Mouse (Mus musculus): ENCODE results near the gene Nemp1. TPM values are rescaled to one million over a fixed set of nuclear protein-coding genes. Genes with fewer than 3 reads are reported as not detected.

Gene Nemp1
- polyA plus RNA-seq, 1 experiment from 2014 or later: 7.8 TPM

GRCm38 (mm10) chr10:127704293-127704692 is 37.6 kb downstream of the Nemp1 start:
- Histone ChIP-seq H3K27me3 (no peaks in the 10 kb centered on the region), H3K9ac (no peak overlapping the region), H3K4me3 (no peak overlapping the region), H3K4me2 (no peak overlapping the region), H3K9me3 (replicated peaks) (no peaks in the 10 kb centered on the region), H3K36me3 (no peaks in the 10 kb centered on the region), H3K27ac (no peak overlapping the region), H3K4me1 (replicated peaks) (peaks cover 12% of the 10 kb centered on the region)
- ATAC-seq (replicated peaks; ENCODE audit: insufficient number of reproducible peaks, insufficient read depth, low FRiP score, low read depth): no peak
- 61% methylated on average over 2 of the region's 2 CpGs for WGBS

- Histone ChIP-seq H3K27ac (no peak within 1 kb of the TSS), H3K36me3 (no peaks in the 10 kb centered on the region), H3K9ac (no peak within 1 kb of the TSS), H3K27me3 (no peaks in the 10 kb centered on the region), H3K9me3 (replicated peaks) (no peaks in the 10 kb centered on the region), H3K4me3 (no peak within 1 kb of the TSS), H3K4me2 (no peak within 1 kb of the TSS), H3K4me1 (replicated peaks) (peaks cover 12% of the 10 kb centered on the region)
- WGBS: 53% methylated on average over 2 of the region's 2 CpGs
- no peak for ATAC-seq (replicated peaks; ENCODE audit: insufficient number of reproducible peaks, insufficient read depth, low FRiP score, low read depth)
These were observed 38.1 kb downstream of the Nemp1 start, which contains the start of gene Myo1a for GRCm38 (mm10) chr10:127704766-127705220. Gene Myo1a, plus strand, starts transcription at chr10:127705170.

- H3K27ac ChIP-seq: no peak overlapping the region
These were observed 39.1 kb downstream of the Nemp1 start for GRCm38 (mm10) chr10:127705783-127706182.

DNA sequence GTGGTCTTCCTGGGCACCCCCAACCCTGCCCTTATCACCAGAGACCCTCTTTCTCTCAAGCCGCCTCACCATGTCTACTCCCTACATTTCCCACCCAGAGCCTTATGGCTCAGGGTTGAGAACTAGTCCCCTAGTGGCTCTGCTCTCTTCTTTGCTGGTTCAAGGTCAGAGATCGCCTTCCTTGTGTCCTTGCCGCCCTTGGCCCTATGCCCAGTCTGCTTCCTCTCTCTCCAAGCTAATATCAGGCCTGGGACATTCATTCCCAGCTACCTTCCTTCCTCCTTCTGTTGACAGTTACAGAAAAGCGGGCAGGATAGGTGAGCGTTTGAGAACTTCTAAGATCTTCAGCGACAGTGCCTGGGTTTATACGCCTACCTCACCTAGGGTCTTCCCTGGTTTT is 41.0 kb downstream of the Nemp1 start:
- Histone ChIP-seq H3K4me2 (no peak overlapping the region), H3K9ac (no peak overlapping the region), H3K27ac (no peak overlapping the region), H3K27me3 (no peaks in the 10 kb centered on the region), H3K9me3 (replicated peaks) (no peaks in the 10 kb centered on the region), H3K4me1 (replicated peaks) (peaks cover 12% of the 10 kb centered on the region), H3K36me3 (no peaks in the 10 kb centered on the region), H3K4me3 (no peak overlapping the region)
- whole genome bisulfite sequencing: 40% methylated on average over 7 of the region's 7 CpGs
- ATAC-seq (replicated peaks; ENCODE audit: insufficient number of reproducible peaks, insufficient read depth, low FRiP score, low read depth): no peak; the same call in 1 of the 2 replicates

More at GRCm38 (mm10) chr10:127705783-127706182, 39.1 kb downstream of the Nemp1 start:
- Histone ChIP-seq H3K4me2 (no peak overlapping the region), H3K36me3 (no peaks in the 10 kb centered on the region), H3K9me3 (replicated peaks) (no peaks in the 10 kb centered on the region), H3K27me3 (no peaks in the 10 kb centered on the region), H3K9ac (no peak overlapping the region), H3K4me3 (no peak overlapping the region), H3K4me1 (replicated peaks) (peaks cover 12% of the 10 kb centered on the region)
- WGBS: 80% methylated on average over 4 of the region's 4 CpGs
- ATAC-seq (replicated peaks; ENCODE audit: insufficient number of reproducible peaks, insufficient read depth, low FRiP score, low read depth): no peak

GRCm38 (mm10) chr10:127708850-127709370 is 42.2 kb downstream of the Nemp1 start:
- ATAC-seq (replicated peaks; ENCODE audit: insufficient number of reproducible peaks, insufficient read depth, low FRiP score, low read depth): no peak
- Histone ChIP-seq H3K4me1 (replicated peaks) (peaks cover 12% of the 10 kb centered on the region), H3K4me2 (no peak overlapping the region), H3K9me3 (replicated peaks) (no peaks in the 10 kb centered on the region), H3K27ac (no peak overlapping the region), H3K36me3 (no peaks in the 10 kb centered on the region), H3K9ac (no peak overlapping the region), H3K4me3 (no peak overlapping the region), H3K27me3 (no peaks in the 10 kb centered on the region; the same call in 1 of the 2 replicates)
- WGBS: 80% methylated on average over 3 of the region's 3 CpGs

GRCm38 (mm10) chr10:127710331-127710730 is 43.6 kb downstream of the Nemp1 start:
- H3K27me3 ChIP-seq: no peaks in the 10 kb centered on the region; the same call in 1 of the 2 replicates
- no peak overlapping the region for H3K9ac ChIP-seq
- no peak overlapping the region for H3K4me2 ChIP-seq
- H3K36me3 ChIP-seq: no peaks in the 10 kb centered on the region
- no peaks in the 10 kb centered on the region for H3K9me3 ChIP-seq (replicated peaks)
- no peak overlapping the region for H3K27ac ChIP-seq
- no peak for ATAC-seq (replicated peaks; ENCODE audit: insufficient number of reproducible peaks, insufficient read depth, low FRiP score, low read depth)
- WGBS: 63% methylated on average over 13 of the region's 13 CpGs
- no peak overlapping the region for H3K4me3 ChIP-seq
- peaks cover 12% of the 10 kb centered on the region for H3K4me1 ChIP-seq (replicated peaks)

- H3K27ac ChIP-seq: no peak overlapping the region
- H3K9ac ChIP-seq: no peak overlapping the region
- H3K36me3 ChIP-seq: no peaks in the 10 kb centered on the region
- no peaks in the 10 kb centered on the region; the same call in 1 of the 2 replicates for H3K27me3 ChIP-seq
- ATAC-seq (replicated peaks; ENCODE audit: insufficient number of reproducible peaks, insufficient read depth, low FRiP score, low read depth): no peak
- WGBS: 66% methylated on average over 6 of the region's 6 CpGs
- no peaks in the 10 kb centered on the region for H3K9me3 ChIP-seq (replicated peaks)
- H3K4me1 ChIP-seq (replicated peaks): peaks cover 6% of the 10 kb centered on the region
- no peak overlapping the region for H3K4me3 ChIP-seq
- no peak overlapping the region for H3K4me2 ChIP-seq
These were observed 46.0 kb downstream of the Nemp1 start for GRCm38 (mm10) chr10:127712736-127713135.

GRCm38 (mm10) chr10:127721671-127722418 is 55.1 kb downstream of the Nemp1 start:
- H3K27me3 ChIP-seq: peaks cover 46% of the 10 kb centered on the region
- H3K36me3 ChIP-seq: no peaks in the 10 kb centered on the region
- WGBS: 13% methylated on average over 20 of the region's 20 CpGs
- H3K9me3 ChIP-seq (replicated peaks): no peaks in the 10 kb centered on the region
- H3K27ac ChIP-seq: peak overlapping the region; percentile 35
- peak overlapping the region; percentile 47 for H3K4me2 ChIP-seq
- H3K4me3 ChIP-seq: peak overlapping the region; percentile 21
- ATAC-seq (replicated peaks; ENCODE audit: insufficient number of reproducible peaks, insufficient read depth, low FRiP score, low read depth): 0 out of 2 replicates have a peak, but pooled peaks have one; percentile 19
- peaks cover 11% of the 10 kb centered on the region for H3K4me1 ChIP-seq (replicated peaks)
- no peak overlapping the region; the same call in 1 of the 2 replicates for H3K9ac ChIP-seq

- Histone ChIP-seq H3K4me1 (replicated peaks) (peaks cover 11% of the 10 kb centered on the region), H3K9me3 (replicated peaks) (no peaks in the 10 kb centered on the region), H3K4me2 (no peak within 1 kb of the TSS), H3K27me3 (peaks cover 51% of the 10 kb centered on the region), H3K4me3 (no peak within 1 kb of the TSS), H3K36me3 (no peaks in the 10 kb centered on the region), H3K9ac (no peak within 1 kb of the TSS), H3K27ac (no peak within 1 kb of the TSS)
- 84% methylated on average over 3 of the region's 3 CpGs for whole genome bisulfite sequencing
- ATAC-seq (replicated peaks; ENCODE audit: insufficient number of reproducible peaks, insufficient read depth, low FRiP score, low read depth): no peak
These were observed 57.5 kb downstream of the Nemp1 start, which contains the start of gene Tac2 for GRCm38 (mm10) chr10:127724178-127724577. Gene Tac2, plus strand, starts transcription at chr10:127724478.

GRCm38 (mm10) chr10:127725136-127725535 is 58.4 kb downstream of the Nemp1 start:
- no peaks in the 10 kb centered on the region for H3K9me3 ChIP-seq (replicated peaks)
- no peak overlapping the region for H3K4me2 ChIP-seq
- no peaks in the 10 kb centered on the region for H3K36me3 ChIP-seq
- H3K9ac ChIP-seq: no peak overlapping the region
- no peak overlapping the region for H3K4me3 ChIP-seq
- no peak for ATAC-seq (replicated peaks; ENCODE audit: insufficient number of reproducible peaks, insufficient read depth, low FRiP score, low read depth)
- no peak overlapping the region for H3K27ac ChIP-seq
- peaks cover 48% of the 10 kb centered on the region for H3K27me3 ChIP-seq
- 53% methylated on average over 4 of the region's 4 CpGs for WGBS
- peaks cover 11% of the 10 kb centered on the region for H3K4me1 ChIP-seq (replicated peaks)

DNA sequence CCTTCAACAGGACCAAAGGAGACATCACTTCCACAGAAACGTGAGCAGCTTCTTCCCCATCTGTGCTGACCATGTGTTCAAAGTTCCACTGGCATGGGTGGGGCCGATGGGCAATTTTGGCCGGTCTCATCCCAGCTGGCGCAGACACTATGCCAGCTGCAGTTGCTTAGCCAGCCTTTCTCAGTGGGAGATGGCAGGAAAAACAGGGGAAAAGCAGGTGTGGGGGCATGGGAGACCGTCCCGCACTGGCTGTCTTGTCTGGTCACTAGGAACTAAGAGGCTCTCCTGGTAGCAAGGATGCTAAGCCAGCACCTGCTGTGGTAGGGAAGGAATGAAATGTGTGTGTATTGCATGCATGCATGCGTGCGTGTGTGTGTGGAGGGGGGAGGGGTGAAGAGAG is 61.7 kb downstream of the Nemp1 start:
- H3K4me2 ChIP-seq: no peak overlapping the region
- H3K27ac ChIP-seq: no peak overlapping the region
- peaks cover 23% of the 10 kb centered on the region for H3K27me3 ChIP-seq
- no peaks in the 10 kb centered on the region for H3K4me1 ChIP-seq (replicated peaks)
- 71% methylated on average over 8 of the region's 8 CpGs for WGBS
- no peak overlapping the region for H3K9ac ChIP-seq
- no peaks in the 10 kb centered on the region for H3K9me3 ChIP-seq (replicated peaks)
- no peak overlapping the region for H3K4me3 ChIP-seq
- no peaks in the 10 kb centered on the region for H3K36me3 ChIP-seq
- ATAC-seq (replicated peaks; ENCODE audit: insufficient number of reproducible peaks, insufficient read depth, low FRiP score, low read depth): no peak

All from heart, embryonic 15.5 days (tissue).